Mouse (Mus musculus) heart, embryonic 14.5 days (tissue): Measurements from ENCODE around the gene Cnn2. TPM values are rescaled to one million over a fixed set of nuclear protein-coding genes. Genes with fewer than 3 reads are reported as not detected.

Experiments
- ATAC-seq: fragments of 200-750 bp; cut with Nextera tagmentation; 2 replicates; pipeline ENCODE4 v1.8.0; 2017; ENCODE audit warnings: low read depth, moderate TSS enrichment; ENCODE audit not compliant: insufficient number of reproducible peaks, insufficient read depth, low FRiP score
- H3K27ac ChIP-seq, 2 experiments: fragments of 200-500 bp in 1 of 2; fragments of 300-500 bp in 1 of 2; sonication (generic) in 1 of 2; replicated peaks in 1 of 2; 2 replicates each; pipeline ENCODE4 v1.5.1; 2012 to 2014; ENCODE audit warnings: low read depth in 2 of 2, low read length in 2 of 2, control low read depth in 1 of 2, mild to moderate bottlenecking in 1 of 2, mixed read lengths in 1 of 2; ENCODE audit not compliant: control insufficient read depth in 1 of 2, insufficient read depth in 1 of 2
- H3K27me3 ChIP-seq: fragments of 300-500 bp; sonication (generic); 2 replicates; pipeline ENCODE4 v1.6.1; 2014; ENCODE audit warnings: mild to moderate bottlenecking, low read length, control low read depth; ENCODE audit not compliant: control insufficient read depth, insufficient read depth
- H3K36me3 ChIP-seq: fragments of 300-500 bp; sonication (generic); 2 replicates; pipeline ENCODE4 v1.6.1; 2014; ENCODE audit warnings: mild to moderate bottlenecking, control low read depth, low read length, mixed read lengths; ENCODE audit not compliant: control insufficient read depth, insufficient read depth
- H3K4me1 ChIP-seq, 2 experiments: fragments of 200-500 bp in 1 of 2; fragments of 300-500 bp in 1 of 2; sonication (generic) in 1 of 2; 2 replicates each; pipeline ENCODE4 v1.6.1; 2012 to 2014; ENCODE audit warnings: low read length in 2 of 2, control low read depth in 1 of 2, mixed read lengths in 1 of 2; ENCODE audit not compliant: control insufficient read depth in 2 of 2, insufficient read depth in 2 of 2
- H3K4me2 ChIP-seq: fragments of 300-500 bp; sonication (generic); 2 replicates; pipeline ENCODE4 v1.6.1; 2014; ENCODE audit warnings: mild to moderate bottlenecking, low read length
- H3K4me3 ChIP-seq, 2 experiments: fragments of 200-500 bp in 1 of 2; fragments of 300-500 bp in 1 of 2; sonication (generic) in 1 of 2; 2 replicates each; pipeline ENCODE4 v1.5.1; 2012 to 2014; ENCODE audit warnings: low read length in 2 of 2, mild to moderate bottlenecking in 2 of 2, control low read depth in 1 of 2, low read depth in 1 of 2, moderate library complexity in 1 of 2; ENCODE audit not compliant: control insufficient read depth in 1 of 2, insufficient read depth in 1 of 2
- H3K9ac ChIP-seq: fragments of 300-500 bp; sonication (generic); 2 replicates; pipeline ENCODE4 v1.6.1; 2014; ENCODE audit warnings: mild to moderate bottlenecking, low read length
- H3K9me3 ChIP-seq: fragments of 300-500 bp; sonication (generic); 2 replicates; pipeline ENCODE4 v1.6.1; 2016; ENCODE audit warnings: low read length, control low read depth; ENCODE audit not compliant: control insufficient read depth
- WGBS: fragments of 180-500 bp; shearing (Covaris S2); extraction: QIAGEN DNeasy Blood & Tissue Kit; methylation state at CpG from one replicate; pipeline ENCODE4 v1.1.7; 2014; 5-methylcytosine and 5-hydroxymethylcytosine counted together
- polyA plus RNA-seq: library from polyadenylated mRNA; unstranded; fragments of >200 nt; fragmentation: Nextera tagmentation; extraction: Ambion mirVana; gene quantifications from 2 replicates; pipeline ENCODE4 v1.2.1, GENCODE M21; 2014

The Cnn2 gene
- polyA plus RNA-seq, 1 experiment from 2014 or later = 265 TPM

- Histone ChIP-seq H3K9me3 (no peaks in the 10 kb centered on the region), H3K9ac (no peak within 1 kb of the TSS), H3K36me3 (no peaks in the 10 kb centered on the region), H3K4me1 (peaks cover 13 to 15% of the 10 kb centered on the region in 2 experiments; a peak in 3 of 4 replicates), H3K27me3 (peaks cover 31% of the 10 kb centered on the region), H3K27ac (no peak within 1 kb of the TSS), H3K4me3 (no peak within 1 kb of the TSS), H3K4me2 (no peak within 1 kb of the TSS)
- 69% methylated on average over 11 of the region's 11 CpGs for WGBS
- no peak for ATAC-seq
Measured at GRCm38 (mm10) chr10:80016511-80016910, 28.1 kb downstream of the Cnn2 start, which contains the start of gene Arhgap45. Gene Arhgap45 (plus strand): TSS chr10:80016653.

GRCm38 (mm10) chr10:80016931-80017330 lies 28.5 kb downstream of the Cnn2 start:
- 84% methylated on average over 10 of the region's 10 CpGs for WGBS
- H3K27me3 ChIP-seq = peaks cover 31% of the 10 kb centered on the region
- peaks cover 13 to 15% of the 10 kb centered on the region in 2 experiments; a peak in 3 of 4 replicates for H3K4me1 ChIP-seq
- no peaks in the 10 kb centered on the region for H3K36me3 ChIP-seq
- no peaks in the 10 kb centered on the region for H3K9me3 ChIP-seq
- no peak overlapping the region for H3K4me2 ChIP-seq
- no peak overlapping the region for H3K9ac ChIP-seq
- no peak overlapping the region for H3K4me3 ChIP-seq
- H3K27ac ChIP-seq = no peak overlapping the region
- no peak for ATAC-seq

DNA sequence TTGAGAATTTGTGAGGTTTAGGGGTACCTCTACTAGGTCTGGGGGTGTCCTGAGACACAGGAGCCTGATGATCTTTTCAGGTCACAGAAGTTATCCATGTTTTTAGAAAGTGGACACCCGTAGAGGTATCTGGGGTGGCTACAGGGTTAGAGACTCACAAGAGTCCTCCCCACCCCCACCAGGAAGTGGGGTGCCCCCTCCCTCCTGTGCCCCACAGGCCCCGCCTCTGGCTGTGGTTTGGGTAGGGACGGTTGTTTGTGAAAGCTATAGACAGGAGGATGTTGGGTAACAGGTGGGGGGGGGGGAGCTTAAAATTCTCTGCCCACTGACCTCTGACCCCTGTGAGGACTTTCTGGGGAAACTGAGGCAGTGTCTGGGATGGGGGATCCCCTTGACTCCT lies 29.0 kb downstream of the Cnn2 start:
- Histone ChIP-seq H3K9ac (no peak overlapping the region), H3K27me3 (peaks cover 31% of the 10 kb centered on the region), H3K4me3 (no peak overlapping the region), H3K36me3 (no peaks in the 10 kb centered on the region), H3K4me1 (peaks cover 13 to 15% of the 10 kb centered on the region in 2 experiments; a peak in 3 of 4 replicates), H3K4me2 (no peak overlapping the region), H3K9me3 (no peaks in the 10 kb centered on the region), H3K27ac (no peak overlapping the region)
- no peak for ATAC-seq
- 68% methylated on average over 3 of the region's 3 CpGs for WGBS

- WGBS = 83% methylated on average over 14 of the region's 14 CpGs
- Histone ChIP-seq H3K27me3 (peaks cover 30% of the 10 kb centered on the region), H3K9ac (no peak overlapping the region), H3K27ac (no peak overlapping the region), H3K36me3 (no peaks in the 10 kb centered on the region), H3K4me1 (peaks cover 13 to 15% of the 10 kb centered on the region in 2 experiments; a peak in 3 of 4 replicates), H3K4me2 (no peak overlapping the region), H3K9me3 (no peaks in the 10 kb centered on the region), H3K4me3 (no peak overlapping the region)
- no peak for ATAC-seq
Measured at GRCm38 (mm10) chr10:80017771-80018170, 29.4 kb downstream of the Cnn2 start.

GRCm38 (mm10) chr10:80018739-80019297 lies 30.4 kb downstream of the Cnn2 start:
- Histone ChIP-seq H3K4me2 (peak overlapping the region; percentile 56), H3K36me3 (no peaks in the 10 kb centered on the region), H3K27ac (peak overlapping the region; percentile 17 to 26), H3K9me3 (no peaks in the 10 kb centered on the region), H3K4me3 (peak overlapping the region in 1 of 2 experiments; percentile 18; a peak in 2 of 4 replicates), H3K4me1 (peaks cover 13 to 15% of the 10 kb centered on the region in 2 experiments; a peak in 3 of 4 replicates), H3K27me3 (peaks cover 20% of the 10 kb centered on the region), H3K9ac (peak overlapping the region; percentile 6)
- peak; percentile 37; the same call in 1 of the 2 replicates for ATAC-seq
- 3% methylated on average over 15 of the region's 15 CpGs for WGBS

DNA sequence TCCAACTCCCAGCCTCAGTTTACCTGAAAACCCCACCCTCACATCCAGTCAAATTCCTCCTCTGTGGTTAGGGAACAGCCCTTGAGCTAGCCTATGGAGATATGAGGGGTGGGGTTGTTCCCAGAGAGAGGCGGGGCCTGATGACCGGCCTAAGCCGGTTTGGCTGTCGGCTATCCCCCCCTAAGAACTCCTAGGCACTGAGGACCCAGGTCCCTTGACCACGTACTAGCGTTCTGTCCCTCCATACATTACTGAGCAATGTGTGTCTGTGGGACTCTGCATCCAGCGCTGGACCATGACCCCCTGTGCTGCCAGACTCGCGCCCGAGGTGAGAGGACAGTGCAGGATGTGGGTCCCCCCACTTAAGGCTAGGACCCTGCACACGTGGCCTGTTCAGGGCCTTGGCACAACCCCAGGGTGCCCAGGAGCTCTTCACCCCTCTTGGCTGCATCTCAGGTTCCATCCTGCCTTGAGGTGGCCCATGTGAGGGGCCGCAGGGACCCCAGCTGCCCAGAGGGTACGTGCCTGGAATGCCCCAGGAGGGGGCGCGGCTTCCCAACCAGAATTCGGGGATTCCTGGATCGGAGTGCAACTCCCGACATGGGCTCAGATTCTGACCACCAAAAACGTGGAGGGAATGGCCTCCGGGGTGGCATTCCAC lies 31.2 kb downstream of the Cnn2 start:
- peak overlapping the region; percentile 18 to 26; a peak in 2 of 4 replicates for H3K27ac ChIP-seq
- ATAC-seq = peak; percentile 51
- no peaks in the 10 kb centered on the region for H3K36me3 ChIP-seq
- peak overlapping the region; percentile 56 for H3K4me2 ChIP-seq
- H3K4me3 ChIP-seq = peak overlapping the region in 1 of 2 experiments; percentile 32; a peak in 2 of 4 replicates
- peaks cover 12% of the 10 kb centered on the region for H3K27me3 ChIP-seq
- H3K4me1 ChIP-seq = peaks cover 13 to 15% of the 10 kb centered on the region in 2 experiments; a peak in 3 of 4 replicates
- H3K9me3 ChIP-seq = no peaks in the 10 kb centered on the region
- 13% methylated on average over 20 of the region's 20 CpGs for WGBS
- H3K9ac ChIP-seq = peak overlapping the region; percentile 6

DNA sequence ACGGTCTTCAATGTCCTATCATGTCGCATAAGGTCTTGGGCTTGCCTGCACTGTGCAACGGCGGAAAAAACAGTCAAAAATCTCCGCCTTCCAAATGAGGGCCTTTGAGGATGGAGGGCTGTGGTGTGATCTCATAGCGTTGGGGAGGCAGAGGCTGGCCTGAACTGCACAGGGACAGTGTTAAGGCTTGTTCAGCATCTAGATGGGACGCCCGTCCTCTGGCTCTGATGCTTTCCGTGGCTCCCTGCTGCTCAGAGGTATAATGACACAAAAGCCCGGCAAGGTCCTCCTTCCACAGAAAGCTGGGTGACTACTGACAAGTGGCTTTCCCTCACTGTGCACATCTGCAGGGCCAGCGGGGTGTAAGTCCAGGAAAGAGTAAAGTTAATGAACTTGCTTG lies 31.8 kb downstream of the Cnn2 start:
- H3K4me2 ChIP-seq = peak overlapping the region; percentile 56
- H3K27ac ChIP-seq = no peak overlapping the region
- H3K9ac ChIP-seq = peak overlapping the region; percentile 6; the same call in 1 of the 2 replicates
- peaks cover 6% of the 10 kb centered on the region for H3K27me3 ChIP-seq
- WGBS = 34% methylated on average over 11 of the region's 11 CpGs
- H3K36me3 ChIP-seq = no peaks in the 10 kb centered on the region
- no peaks in the 10 kb centered on the region for H3K9me3 ChIP-seq
- peaks cover 13 to 15% of the 10 kb centered on the region in 2 experiments; a peak in 3 of 4 replicates for H3K4me1 ChIP-seq
- peak overlapping the region in 1 of 2 experiments; percentile 32; a peak in 2 of 4 replicates for H3K4me3 ChIP-seq
- no peak for ATAC-seq
